Mouse (Mus musculus) cortical plate, adult 2 months (tissue): Measurements from ENCODE around the gene Scarf1.

ENCODE experiments used
- CTCF ChIP-seq: fragments of 200-500 bp; IDR thresholded peaks from 2 replicates; pipeline ENCODE4 v1.5.1; 2011; ENCODE audit warnings: mild to moderate bottlenecking, control low read depth, low read length; ENCODE audit not compliant: insufficient read depth; ENCODE audit errors: extremely low read depth
- POLR2A ChIP-seq: fragments of 200-500 bp; IDR thresholded peaks from 2 replicates; pipeline ENCODE4 v1.6.1; 2011; ENCODE audit warnings: mild to moderate bottlenecking, low read length, control low read depth; ENCODE audit not compliant: insufficient read depth; ENCODE audit errors: extremely low read depth

DNA sequence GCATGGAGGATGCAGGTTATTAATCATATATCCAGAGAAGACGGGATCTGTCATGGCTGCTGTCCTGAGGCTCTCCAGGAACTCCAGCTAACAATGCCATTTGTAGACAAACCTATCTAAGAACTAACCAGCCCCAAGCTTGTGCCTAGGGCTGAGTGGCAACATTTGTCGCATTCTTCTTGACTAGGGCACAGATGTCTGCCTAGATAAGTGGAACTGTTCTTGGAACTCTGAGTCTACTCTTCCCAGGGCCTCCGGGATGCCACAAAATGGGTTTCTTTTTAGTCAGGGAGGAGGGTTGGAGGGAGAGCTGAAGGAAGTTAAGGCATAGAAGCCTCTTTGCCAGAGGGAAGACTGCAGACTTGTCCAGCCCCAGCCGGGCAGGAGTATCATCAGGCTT is 32.7 kb downstream of the Scarf1 start:
- TF ChIP-seq CTCF (no peak), POLR2A (no peak)
